Mouse (Mus musculus) heart, embryonic 11.5 days (tissue): Measurements from ENCODE around the gene Bloc1s6. TPM values are rescaled to one million over a fixed set of nuclear protein-coding genes. Genes with fewer than 3 reads are reported as not detected.
A peak's percentile ranks its signal among the peaks of the same experiment; 100 is the strongest.

Experiments
- ATAC-seq: fragments of 200-750 bp; cut with Nextera tagmentation; replicated peaks from 2 replicates; pipeline ENCODE4 v1.8.0; 2017; ENCODE audit warnings: moderate library complexity; ENCODE audit not compliant: insufficient number of reproducible peaks, low FRiP score, low TSS enrichment
- H3K27ac ChIP-seq: fragments of 300-500 bp; sonication (generic); 2 replicates; pipeline ENCODE4 v1.5.1; 2014; ENCODE audit warnings: mild to moderate bottlenecking, low read depth, low read length
- H3K27me3 ChIP-seq: fragments of 300-500 bp; sonication (generic); 2 replicates; pipeline ENCODE4 v1.6.1; 2014; ENCODE audit warnings: mild to moderate bottlenecking, low read length, mixed read lengths; ENCODE audit not compliant: control insufficient read depth, insufficient read depth
- H3K36me3 ChIP-seq: fragments of 300-500 bp; sonication (generic); 2 replicates; pipeline ENCODE4 v1.6.1; 2014; ENCODE audit warnings: mild to moderate bottlenecking, low read length, moderate library complexity, mixed read lengths; ENCODE audit not compliant: control insufficient read depth, insufficient read depth
- H3K4me1 ChIP-seq: fragments of 300-500 bp; sonication (generic); 2 replicates; pipeline ENCODE4 v1.6.1; 2014; ENCODE audit warnings: low read length; ENCODE audit not compliant: control insufficient read depth, insufficient read depth
- H3K4me2 ChIP-seq: fragments of 300-500 bp; sonication (generic); 2 replicates; pipeline ENCODE4 v1.6.1; 2014; ENCODE audit warnings: mild to moderate bottlenecking, moderate library complexity
- H3K4me3 ChIP-seq: fragments of 300-500 bp; sonication (generic); 2 replicates; pipeline ENCODE4 v1.5.1; 2014; ENCODE audit warnings: low read depth, low read length
- H3K9ac ChIP-seq: fragments of 300-500 bp; sonication (generic); 2 replicates; pipeline ENCODE4 v1.6.1; 2014; ENCODE audit warnings: mild to moderate bottlenecking, low read depth, low read length, moderate library complexity
- H3K9me3 ChIP-seq: fragments of 300-500 bp; sonication (generic); replicated peaks from 2 replicates; pipeline ENCODE4 v1.6.1; 2016; ENCODE audit warnings: low read length; ENCODE audit not compliant: control insufficient read depth
- WGBS: fragments of 180-500 bp; shearing (Covaris S2); extraction: QIAGEN DNeasy Blood & Tissue Kit; methylation state at CpG from one replicate; pipeline ENCODE4 v1.1.7; 2014; ENCODE audit not compliant: insufficient replicate concordance; 5-methylcytosine and 5-hydroxymethylcytosine counted together
- polyA plus RNA-seq: library from polyadenylated mRNA; unstranded; fragments of >200 nt; fragmentation: Nextera tagmentation; extraction: Ambion mirVana; gene quantifications from 2 replicates; pipeline ENCODE4 v1.2.1, GENCODE M21; 2014

Bloc1s6 gene
- polyA plus RNA-seq, 1 experiment from 2014 or later: 39.9 TPM

DNA sequence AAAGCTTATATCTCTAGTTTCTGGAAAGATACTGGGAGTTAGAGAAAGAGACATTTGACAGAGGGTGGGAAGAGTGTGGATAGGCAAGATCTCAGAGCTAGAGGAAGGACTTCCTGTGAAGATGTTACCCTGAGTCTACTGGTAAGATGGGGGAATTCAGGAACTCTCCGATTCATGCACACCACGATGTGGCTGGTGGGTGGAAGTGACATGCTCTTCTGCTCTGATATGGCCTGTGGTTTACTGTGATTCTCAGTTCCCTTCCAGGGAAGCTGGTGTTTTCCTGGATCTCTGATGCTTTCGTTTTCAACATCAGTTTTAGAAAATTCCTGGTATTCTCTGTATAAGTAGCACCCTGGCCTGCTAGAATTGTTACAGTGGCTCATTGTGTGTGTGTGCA is 26.4 kb upstream of the Bloc1s6 start:
- Histone ChIP-seq H3K36me3 (no peaks in the 10 kb centered on the region), H3K27me3 (no peaks in the 10 kb centered on the region), H3K4me1 (no peaks in the 10 kb centered on the region), H3K4me2 (no peak overlapping the region), H3K27ac (no peak overlapping the region), H3K9me3 (no peaks in the 10 kb centered on the region), H3K4me3 (no peak overlapping the region), H3K9ac (no peak overlapping the region)
- 62% methylated on average over 3 of the region's 3 CpGs for WGBS
- ATAC-seq: no peak

DNA sequence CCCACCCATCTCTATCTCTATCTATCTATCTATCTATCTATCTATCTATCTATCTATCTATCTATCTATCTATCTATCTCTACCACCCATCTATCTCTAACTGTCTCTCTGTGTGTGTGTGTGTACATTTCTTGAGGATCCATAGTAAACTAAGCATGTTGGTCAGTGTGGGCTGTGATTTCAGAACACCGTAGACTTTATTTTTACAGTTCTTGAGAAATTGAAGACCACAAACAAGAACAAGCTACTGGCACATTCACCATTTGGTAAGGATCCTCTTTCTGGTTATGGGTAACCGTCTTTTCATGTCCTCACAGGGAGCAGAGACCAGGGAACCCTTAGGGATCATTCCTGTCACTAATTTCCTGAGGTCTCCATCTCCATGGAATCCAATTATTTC is 25.5 kb upstream of the Bloc1s6 start:
- Histone ChIP-seq H3K9me3 (no peaks in the 10 kb centered on the region), H3K9ac (no peak overlapping the region), H3K27ac (no peak overlapping the region), H3K4me2 (no peak overlapping the region), H3K4me1 (no peaks in the 10 kb centered on the region), H3K27me3 (no peaks in the 10 kb centered on the region), H3K36me3 (no peaks in the 10 kb centered on the region), H3K4me3 (no peak overlapping the region)
- WGBS: 77% methylated on average over 2 of the region's 2 CpGs
- ATAC-seq: no peak

DNA sequence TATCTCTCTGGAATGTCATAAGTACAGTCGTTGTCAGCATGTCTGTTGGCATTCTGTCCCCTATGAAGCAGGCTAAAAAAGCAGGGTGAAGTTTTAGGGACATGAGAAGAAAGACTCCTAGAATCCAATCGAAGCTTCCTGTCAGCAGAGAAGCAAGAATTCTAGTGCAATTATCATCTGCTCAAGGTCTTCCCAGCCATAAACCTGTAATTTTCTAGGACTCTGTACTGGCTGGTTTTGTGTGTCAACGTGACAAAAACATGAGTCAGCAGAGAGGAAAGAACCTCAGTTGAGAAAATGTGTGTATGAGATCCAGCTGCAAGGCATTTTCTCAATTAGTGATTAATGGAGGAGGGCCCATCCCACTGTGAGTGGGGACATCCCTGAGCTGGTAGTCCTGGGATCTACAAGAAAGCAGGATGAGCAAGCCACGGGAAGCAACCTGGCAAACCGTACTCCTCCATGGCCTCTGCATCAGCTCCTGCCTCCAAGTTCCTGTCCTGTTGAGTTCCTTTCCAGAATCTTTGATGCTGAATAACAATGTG is 23.1 kb upstream of the Bloc1s6 start:
- WGBS: 74% methylated on average over 5 of the region's 5 CpGs
- Histone ChIP-seq H3K27me3 (no peaks in the 10 kb centered on the region), H3K4me1 (no peaks in the 10 kb centered on the region), H3K9me3 (no peaks in the 10 kb centered on the region), H3K9ac (no peak overlapping the region), H3K4me2 (no peak overlapping the region), H3K36me3 (no peaks in the 10 kb centered on the region), H3K27ac (no peak overlapping the region), H3K4me3 (no peak overlapping the region)
- no peak for ATAC-seq

DNA sequence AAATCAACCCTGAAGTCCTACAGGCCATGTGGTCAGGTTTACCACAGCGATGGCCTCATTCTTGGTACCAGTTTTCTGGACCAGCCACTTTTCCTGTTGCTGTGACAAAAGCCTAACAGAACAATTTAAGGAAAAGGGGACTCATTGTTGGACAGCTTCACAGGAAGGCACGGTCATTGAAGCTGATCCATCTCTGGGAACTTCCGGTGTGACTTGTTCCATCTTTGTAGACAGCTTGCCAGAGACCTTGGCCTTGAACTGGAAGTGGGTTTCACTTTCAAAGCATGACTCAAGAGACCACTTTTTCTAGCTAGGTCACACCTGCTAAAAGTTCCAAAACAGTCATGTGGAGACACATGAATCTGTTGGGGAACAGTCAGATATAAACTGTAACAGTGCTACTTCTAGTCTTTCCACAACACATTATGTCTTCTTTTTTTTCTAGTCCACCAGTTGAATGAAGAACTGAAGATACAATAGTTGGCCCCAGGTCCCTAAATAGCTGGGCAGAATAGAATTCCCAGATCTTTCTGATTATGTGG is 21.9 kb upstream of the Bloc1s6 start:
- H3K36me3 ChIP-seq: no peaks in the 10 kb centered on the region
- no peak overlapping the region for H3K4me2 ChIP-seq
- H3K27me3 ChIP-seq: no peaks in the 10 kb centered on the region
- no peaks in the 10 kb centered on the region for H3K9me3 ChIP-seq
- H3K27ac ChIP-seq: no peak overlapping the region
- no peak overlapping the region for H3K9ac ChIP-seq
- H3K4me1 ChIP-seq: no peaks in the 10 kb centered on the region
- ATAC-seq: no peak
- no peak overlapping the region for H3K4me3 ChIP-seq
- WGBS: 62% methylated on average over 3 of the region's 3 CpGs

DNA sequence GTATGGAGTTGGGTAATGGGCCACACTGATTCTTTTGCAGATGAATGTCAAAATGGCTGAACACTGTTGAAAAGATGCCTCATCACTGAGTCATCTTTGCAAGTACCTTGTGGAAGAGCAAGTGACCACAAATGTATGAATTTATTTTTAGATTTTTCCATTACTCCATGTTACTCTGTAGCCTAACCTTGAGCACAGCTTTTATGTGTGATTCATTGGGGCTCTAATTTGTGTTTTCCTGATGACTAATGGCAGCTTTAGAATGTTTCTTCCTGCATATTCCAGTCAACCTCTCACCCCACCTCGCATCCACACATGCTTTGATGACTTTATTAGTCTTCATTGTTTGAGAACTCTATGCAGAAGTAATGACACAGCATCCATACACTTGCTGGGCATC is 19.1 kb upstream of the Bloc1s6 start:
- Histone ChIP-seq H3K27ac (no peak overlapping the region), H3K4me2 (no peak overlapping the region), H3K4me1 (no peaks in the 10 kb centered on the region), H3K36me3 (no peaks in the 10 kb centered on the region), H3K9me3 (no peaks in the 10 kb centered on the region), H3K4me3 (no peak overlapping the region), H3K9ac (no peak overlapping the region), H3K27me3 (no peaks in the 10 kb centered on the region)
- no peak for ATAC-seq
- 59% methylated on average over 1 of the region's 1 CpGs for WGBS

DNA sequence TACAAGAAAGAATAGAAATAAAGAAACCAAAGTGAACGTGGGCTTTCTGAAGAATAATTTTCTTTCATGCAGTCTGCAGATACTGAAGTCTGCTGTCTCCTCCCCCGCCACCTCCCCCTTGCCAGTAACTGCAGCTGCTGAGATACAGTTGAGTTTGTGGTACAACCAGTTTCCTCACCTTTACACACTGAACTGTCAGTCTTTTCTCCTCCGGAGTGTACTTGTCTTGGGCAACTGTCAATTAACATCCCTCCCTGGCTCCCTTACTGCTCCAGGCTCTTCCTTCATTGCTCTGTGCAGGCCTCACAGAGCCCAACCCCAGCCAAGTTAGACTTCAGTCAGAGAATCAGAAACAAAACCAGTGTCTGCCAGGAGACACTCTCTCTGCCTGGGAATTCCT is 17.7 kb upstream of the Bloc1s6 start:
- Histone ChIP-seq H3K36me3 (no peaks in the 10 kb centered on the region), H3K4me1 (no peaks in the 10 kb centered on the region), H3K27ac (no peak overlapping the region), H3K4me3 (no peak overlapping the region), H3K4me2 (no peak overlapping the region), H3K27me3 (no peaks in the 10 kb centered on the region), H3K9ac (no peak overlapping the region), H3K9me3 (no peaks in the 10 kb centered on the region)
- whole genome bisulfite sequencing: 64% methylated on average over 3 of the region's 3 CpGs
- ATAC-seq: no peak

DNA sequence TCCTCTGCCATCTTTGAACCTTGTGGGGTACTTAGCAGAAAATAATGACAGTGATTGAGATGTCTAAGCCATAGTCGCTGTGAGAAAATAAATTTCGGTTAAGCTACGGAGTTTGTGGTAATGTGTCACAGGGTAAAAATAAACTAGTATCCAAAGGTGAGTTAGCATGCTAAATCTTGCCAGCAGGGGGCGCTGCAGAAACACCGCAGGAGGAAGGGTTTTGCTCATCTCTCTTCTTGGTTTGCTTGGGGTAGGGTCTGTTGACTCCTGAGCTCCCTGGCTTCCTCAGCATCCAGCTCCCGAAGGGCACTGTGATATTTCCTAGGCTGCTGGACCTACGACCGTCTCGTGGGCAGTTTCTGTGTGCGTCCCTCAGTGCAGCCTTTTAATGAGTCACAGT is 12.7 kb upstream of the Bloc1s6 start:
- no peak overlapping the region for H3K4me2 ChIP-seq
- 53% methylated on average over 10 of the region's 10 CpGs for WGBS

DNA sequence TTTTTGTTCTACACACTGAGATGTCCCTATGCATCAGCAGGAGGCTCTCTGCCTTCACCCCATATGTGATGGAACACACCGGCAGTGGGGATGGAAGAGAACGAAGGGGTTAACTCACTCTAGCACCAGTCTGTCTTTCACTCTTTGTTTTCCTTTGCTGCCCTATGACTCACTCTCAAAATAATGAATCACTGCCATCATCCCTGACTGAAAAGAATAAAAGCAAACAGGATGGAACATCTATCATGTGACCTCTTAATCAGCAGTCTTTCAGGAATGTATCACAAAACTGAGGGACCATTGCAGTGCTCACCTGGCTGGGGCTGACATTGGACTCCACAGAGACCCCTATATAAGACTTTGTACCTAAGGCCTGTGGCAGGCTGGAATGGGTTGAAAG is 6.8 kb upstream of the Bloc1s6 start:
- Histone ChIP-seq H3K4me2 (no peak overlapping the region), H3K4me1 (no peaks in the 10 kb centered on the region), H3K27me3 (peaks cover 5% of the 10 kb centered on the region), H3K9ac (no peak overlapping the region), H3K36me3 (no peaks in the 10 kb centered on the region), H3K9me3 (no peaks in the 10 kb centered on the region), H3K27ac (no peak overlapping the region), H3K4me3 (no peak overlapping the region)
- ATAC-seq: no peak
- WGBS: 59% methylated on average over 2 of the region's 2 CpGs

More for the DNA sequence above, 12.7 kb upstream of the Bloc1s6 start:
- ATAC-seq: no peak
- Histone ChIP-seq H3K4me3 (no peak overlapping the region), H3K4me1 (no peaks in the 10 kb centered on the region), H3K27me3 (no peaks in the 10 kb centered on the region), H3K36me3 (no peaks in the 10 kb centered on the region), H3K27ac (no peak overlapping the region), H3K9ac (no peak overlapping the region), H3K9me3 (no peaks in the 10 kb centered on the region)

DNA sequence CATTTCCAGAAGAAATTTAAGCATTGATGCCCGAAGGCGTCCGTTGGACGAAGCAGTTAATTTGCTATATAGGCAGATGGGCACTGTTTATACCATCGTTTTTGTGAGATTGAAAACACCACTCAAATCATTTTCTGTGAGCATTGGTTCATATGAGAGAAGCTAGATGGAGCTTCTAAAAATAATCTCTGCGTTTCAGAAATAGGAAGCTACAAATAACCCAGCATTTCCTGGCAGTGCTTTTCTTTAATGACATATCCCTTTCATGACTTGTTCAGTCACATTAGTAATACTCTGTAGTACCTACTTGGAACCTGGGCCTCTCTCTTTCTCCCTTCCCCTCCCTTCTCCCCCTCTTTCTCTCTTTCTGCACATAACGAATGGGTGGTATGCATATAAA is 720 bp downstream of the Bloc1s6 start:
- 35% methylated on average over 7 of the region's 7 CpGs for WGBS
- H3K4me3 ChIP-seq: peak overlapping the region; percentile 92
- no peak for ATAC-seq
- peak overlapping the region; percentile 88 for H3K4me2 ChIP-seq
- H3K36me3 ChIP-seq: no peaks in the 10 kb centered on the region
- no peaks in the 10 kb centered on the region for H3K9me3 ChIP-seq
- H3K4me1 ChIP-seq: peaks cover 3% of the 10 kb centered on the region
- peaks cover 5% of the 10 kb centered on the region for H3K27me3 ChIP-seq
- H3K9ac ChIP-seq: peak overlapping the region; percentile 98
- peak overlapping the region; percentile 83; the same call in 1 of the 2 replicates for H3K27ac ChIP-seq
